Mouse (Mus musculus) ES-CJ7 (cell line): ENCODE data around the gene Rb1.

Experiments
- DNase-seq: peaks from one replicate; pipeline ENCODE4 v3.0.0; 2011; ENCODE audit warnings: low read depth, low spot score

Rb1 gene

GRCm38 (mm10) chr14:73209262-73209661 is 116.4 kb downstream of the Rb1 start:
- DNase-seq, result no peak

GRCm38 (mm10) chr14:73204016-73204415 is 121.6 kb downstream of the Rb1 start:
- no peak for DNase-seq

- no peak for DNase-seq
Measured at GRCm38 (mm10) chr14:73201447-73201846, 124.2 kb downstream of the Rb1 start.

- no peak for DNase-seq
Measured at GRCm38 (mm10) chr14:73199058-73199457, 126.6 kb downstream of the Rb1 start.

DNA sequence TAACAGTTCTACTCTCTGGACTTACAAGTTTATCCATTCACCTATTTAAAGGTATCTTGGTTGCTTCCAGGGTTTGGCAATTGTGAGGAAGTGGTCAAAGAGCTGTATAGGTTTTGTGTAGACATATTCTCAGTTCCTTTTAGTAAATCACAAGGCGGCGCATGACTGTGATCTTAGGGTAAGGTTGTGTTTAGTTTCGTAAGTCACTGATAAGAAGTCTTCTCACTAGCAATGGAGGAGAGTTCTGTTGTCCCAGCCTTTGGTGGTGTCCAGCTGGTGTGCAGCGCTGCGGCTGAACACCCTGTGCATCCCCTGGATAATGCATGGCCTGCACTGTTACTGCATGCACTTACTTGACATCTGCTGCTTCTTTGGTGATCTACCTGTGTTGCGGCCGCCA is 138.7 kb downstream of the Rb1 start:
- no peak for DNase-seq

- no peak for DNase-seq
Measured at GRCm38 (mm10) chr14:73181144-73181543, 144.5 kb downstream of the Rb1 start.

GRCm38 (mm10) chr14:73180671-73181070 is 145.0 kb downstream of the Rb1 start:
- DNase-seq, result no peak

GRCm38 (mm10) chr14:73179221-73179681 is 146.4 kb downstream of the Rb1 start:
- no peak for DNase-seq

DNA sequence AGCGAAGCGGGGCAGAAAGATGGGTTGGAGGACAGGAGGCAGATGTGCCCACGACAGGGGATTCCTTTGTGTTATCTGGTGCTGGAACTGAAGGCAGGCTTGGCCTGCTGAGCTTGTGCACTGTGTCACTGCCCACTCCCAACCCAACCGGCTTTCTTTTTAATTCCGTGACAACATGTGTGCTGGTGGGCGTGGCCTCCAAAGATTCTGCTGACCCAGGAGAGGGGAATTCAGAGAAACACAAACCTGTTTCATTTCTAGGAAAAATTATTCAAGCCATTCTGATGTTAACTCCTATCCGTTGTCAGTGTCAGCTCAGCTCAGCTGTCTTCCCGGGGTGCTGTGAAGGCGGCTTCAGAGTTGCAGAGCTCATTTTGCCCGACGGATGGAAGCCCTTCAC is 147.7 kb downstream of the Rb1 start:
- no peak for DNase-seq

DNA sequence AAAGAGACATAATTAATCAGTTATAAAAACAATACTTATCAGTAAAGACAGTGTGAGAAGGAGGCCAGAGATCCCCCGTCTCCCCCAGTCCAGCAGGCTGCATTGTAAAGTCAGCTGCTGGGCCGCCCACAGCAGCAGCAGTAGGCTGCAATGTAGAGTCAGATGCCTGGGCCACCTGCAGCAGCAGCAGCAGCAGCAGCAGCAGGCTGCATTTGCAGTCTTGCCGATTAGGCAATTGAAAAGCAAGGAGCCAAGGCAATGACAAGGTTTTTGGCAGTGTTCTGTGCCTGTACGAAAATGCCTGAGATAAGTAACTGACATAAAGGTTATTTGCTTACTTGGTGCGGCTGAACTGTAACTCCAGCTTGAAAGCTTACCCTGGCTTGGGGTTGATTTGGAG is 149.4 kb downstream of the Rb1 start:
- DNase-seq, result no peak

- no peak for DNase-seq
Measured at GRCm38 (mm10) chr14:73175814-73176213, 149.8 kb downstream of the Rb1 start.

- DNase-seq, result no peak
Measured at GRCm38 (mm10) chr14:73175031-73175430, 150.6 kb downstream of the Rb1 start.

- no peak for DNase-seq
Measured at GRCm38 (mm10) chr14:73174091-73174995, 151.3 kb downstream of the Rb1 start.

- no peak for DNase-seq
Measured at GRCm38 (mm10) chr14:73173662-73174061, 152.0 kb downstream of the Rb1 start.

GRCm38 (mm10) chr14:73172196-73173011 is 153.2 kb downstream of the Rb1 start:
- no peak for DNase-seq

DNA sequence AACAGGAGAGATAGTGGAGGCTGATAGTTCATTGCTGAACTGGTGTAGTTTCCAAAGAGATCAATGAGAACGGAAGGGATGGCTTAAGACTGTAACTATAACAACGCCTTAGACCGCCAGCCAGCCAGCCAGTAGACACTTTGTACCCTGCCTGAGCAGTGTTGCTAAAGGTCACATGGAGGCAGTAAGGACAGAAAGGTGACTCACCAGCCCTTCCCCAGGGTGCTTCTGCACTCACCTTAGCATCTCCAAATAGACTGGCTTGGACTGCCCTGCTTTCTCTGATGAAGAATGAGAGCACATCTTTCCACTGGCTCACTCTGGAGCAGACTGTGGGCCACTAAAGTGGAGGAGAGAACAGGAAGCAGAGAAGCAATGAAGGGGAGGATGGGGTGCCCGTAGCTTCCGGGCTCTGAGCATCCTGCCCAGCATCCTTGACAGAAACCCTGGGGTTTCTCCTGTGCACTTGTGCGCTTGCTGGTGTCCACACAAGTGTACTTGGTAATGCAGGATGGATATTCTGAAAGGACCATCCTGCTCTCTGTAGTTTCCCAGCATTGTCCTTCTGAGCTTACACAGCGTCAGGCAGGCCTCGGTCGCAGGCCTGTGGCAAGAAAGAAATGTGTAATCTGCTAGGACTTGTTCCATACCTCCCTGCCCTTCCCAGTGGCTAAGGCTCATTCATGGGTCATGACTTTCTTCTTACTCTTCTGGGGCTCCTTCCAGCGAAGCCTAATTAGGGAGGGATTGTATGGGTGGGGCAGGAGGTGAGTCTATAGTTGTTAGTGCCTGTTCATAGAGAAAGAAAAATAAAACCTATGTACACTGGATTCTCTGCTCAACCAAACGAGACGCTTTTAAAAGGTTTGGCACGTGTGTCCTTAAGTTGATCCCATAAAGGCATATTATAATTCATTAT is 155.4 kb downstream of the Rb1 start:
- no peak for DNase-seq

- no peak for DNase-seq
Measured at GRCm38 (mm10) chr14:73168605-73169004, 157.0 kb downstream of the Rb1 start.

- DNase-seq, result no peak
Measured at GRCm38 (mm10) chr14:73165136-73165535, 160.5 kb downstream of the Rb1 start.

- DNase-seq, result no peak
Measured at GRCm38 (mm10) chr14:73163363-73163998, 162.1 kb downstream of the Rb1 start.

DNA sequence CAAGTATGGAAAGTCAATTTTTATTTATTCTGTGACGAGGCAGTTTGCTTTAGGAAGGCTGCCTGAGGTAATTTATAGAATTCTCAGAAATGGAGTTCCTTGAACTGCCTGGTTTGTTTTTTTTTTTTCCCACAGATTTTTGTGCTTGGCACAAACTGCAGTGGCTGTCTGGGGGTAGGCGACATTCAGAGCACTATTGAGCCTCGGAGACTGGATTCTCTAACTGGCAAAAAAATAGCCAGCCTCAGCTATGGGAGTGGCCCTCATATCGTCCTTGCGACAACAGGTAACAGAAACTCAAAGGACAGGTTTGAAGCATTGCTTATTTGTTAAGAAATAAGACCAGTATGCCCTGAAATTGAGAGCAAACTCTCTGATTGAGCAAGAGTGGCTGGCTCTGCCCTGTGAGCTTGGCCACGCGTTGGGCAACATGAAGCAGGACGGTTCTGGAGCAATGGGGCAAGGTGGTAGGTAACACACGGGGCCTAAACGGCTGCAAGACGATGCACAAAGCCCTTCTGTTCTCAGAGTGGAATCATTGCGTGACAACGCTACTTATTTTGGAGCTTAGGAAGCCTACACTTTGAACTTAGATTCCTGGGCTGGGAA is 163.3 kb downstream of the Rb1 start:
- no peak for DNase-seq

DNA sequence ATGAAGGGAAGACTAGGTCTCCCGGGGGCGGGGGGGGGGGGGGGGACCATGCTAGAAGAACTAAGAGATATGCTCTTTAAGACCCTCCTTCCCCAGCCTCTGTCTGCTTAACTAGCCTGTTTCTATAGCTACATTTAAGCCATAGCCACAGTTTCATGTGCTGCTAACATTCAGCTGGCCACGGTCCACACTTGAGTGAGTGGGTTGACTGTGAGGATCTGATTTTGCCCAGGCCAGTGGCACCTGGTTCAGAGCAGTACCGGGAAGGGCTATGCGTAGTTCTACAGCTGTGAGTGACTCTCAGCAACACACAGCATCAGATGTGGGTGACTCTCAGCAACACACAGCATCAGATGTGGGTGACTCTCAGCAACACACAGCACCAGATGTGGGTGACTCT is 164.3 kb downstream of the Rb1 start:
- no peak for DNase-seq
